Mouse (Mus musculus) myocyte (in vitro differentiated cells): ENCODE data around the gene Zfp652.

Experiments
- E2F4 ChIP-seq: IDR thresholded peaks from one replicate; pipeline ENCODE4 v1.6.1; 2011; ENCODE audit warnings: mild to moderate bottlenecking, control low read depth, moderate library complexity; ENCODE audit not compliant: insufficient read depth
- MAX ChIP-seq: IDR thresholded peaks from one replicate; pipeline ENCODE4 v1.6.1; 2011; ENCODE audit warnings: low read depth, mild to moderate bottlenecking, control low read depth
- MYOD1 ChIP-seq, 3 experiments: IDR thresholded peaks; one replicate each; pipeline ENCODE4 v1.6.1; 2011; ENCODE audit warnings: control low read depth in 2 of 3, low read depth in 2 of 3, mild to moderate bottlenecking in 2 of 3, moderate library complexity in 1 of 3; ENCODE audit not compliant: insufficient read length in 2 of 3, control insufficient read depth in 1 of 3
- MYOG ChIP-seq, 3 experiments: IDR thresholded peaks; one replicate each; pipeline ENCODE4 v1.6.1; 2011; ENCODE audit warnings: control low read depth in 2 of 3, low read depth in 2 of 3, mild to moderate bottlenecking in 2 of 3; ENCODE audit not compliant: insufficient read length in 2 of 3, control insufficient read depth in 1 of 3, insufficient read depth in 1 of 3
- POLR2A ChIP-seq: IDR thresholded peaks from one replicate; pipeline ENCODE4 v1.6.1; 2011; ENCODE audit warnings: low read depth, mild to moderate bottlenecking, control low read depth, moderate library complexity; ENCODE audit not compliant: insufficient read length
- POLR2AphosphoS2 ChIP-seq: IDR thresholded peaks from one replicate; pipeline ENCODE4 v1.6.1; 2011; ENCODE audit warnings: low read depth, control low read depth; ENCODE audit not compliant: insufficient read length
- REST ChIP-seq: IDR thresholded peaks from one replicate; pipeline ENCODE4 v1.6.1; 2011; ENCODE audit warnings: mild to moderate bottlenecking, control low read depth, moderate library complexity; ENCODE audit not compliant: insufficient read depth, insufficient read length
- TCF12 ChIP-seq: IDR thresholded peaks from one replicate; pipeline ENCODE4 v1.6.1; 2011; ENCODE audit warnings: mild to moderate bottlenecking, control low read depth; ENCODE audit not compliant: poor library complexity, insufficient read depth, severe bottlenecking
- USF1 ChIP-seq: IDR thresholded peaks from one replicate; pipeline ENCODE4 v1.6.1; 2011; ENCODE audit warnings: low read depth, mild to moderate bottlenecking, control low read depth, moderate library complexity

- TF ChIP-seq POLR2A (no peak), USF1 (no peak), TCF12 (no peak), E2F4 (no peak), MAX (no peak), MYOG (IDR thresholded peaks at IDR 0.05; ENCODE audit: control insufficient read depth in 1 of 3, insufficient read depth in 1 of 3, insufficient read length in 2 of 3, low read depth in 2 of 3) (no peak), MYOD1 (IDR thresholded peaks at IDR 0.05; ENCODE audit: control insufficient read depth in 1 of 3, insufficient read length in 2 of 3, low read depth in 2 of 3) (no peak), POLR2AphosphoS2 (no peak), REST (no peak)
Measured at GRCm38 (mm10) chr11:95750995-95751394, 38.5 kb downstream of the Zfp652 start.
